Mouse (Mus musculus) neural tube, embryonic 13.5 days (tissue): Measurements from ENCODE around the gene Rnf130. TPM values are rescaled to one million over a fixed set of nuclear protein-coding genes. Genes with fewer than 3 reads are reported as not detected.

Source experiments
- ATAC-seq: fragments of 200-750 bp; cut with Nextera tagmentation; 2 replicates; pipeline ENCODE4 v1.8.0; 2017; ENCODE audit warnings: low read depth, mild to moderate bottlenecking, moderate TSS enrichment, moderate library complexity
- H3K27ac ChIP-seq: fragments of 300-500 bp; sonication (generic); replicated peaks from 2 replicates; pipeline ENCODE4 v1.5.1; 2015; ENCODE audit warnings: moderate library complexity, mild to moderate bottlenecking, inconsistent platforms
- H3K27me3 ChIP-seq: fragments of 300-500 bp; sonication (generic); 2 replicates; pipeline ENCODE4 v1.6.1; 2015; ENCODE audit warnings: mild to moderate bottlenecking, inconsistent platforms
- H3K36me3 ChIP-seq: fragments of 300-500 bp; sonication (generic); 2 replicates; pipeline ENCODE4 v1.6.1; 2015; ENCODE audit warnings: mild to moderate bottlenecking, inconsistent platforms
- H3K4me1 ChIP-seq: fragments of 300-500 bp; sonication (generic); replicated peaks from 2 replicates; pipeline ENCODE4 v1.6.1; 2015; ENCODE audit warnings: inconsistent platforms
- H3K4me2 ChIP-seq: fragments of 300-500 bp; sonication (generic); 2 replicates; pipeline ENCODE4 v1.6.1; 2015; ENCODE audit warnings: inconsistent platforms, mild to moderate bottlenecking, moderate library complexity
- H3K4me3 ChIP-seq: fragments of 300-500 bp; sonication (generic); 2 replicates; pipeline ENCODE4 v1.5.1; 2015; ENCODE audit warnings: mild to moderate bottlenecking, inconsistent platforms
- H3K9ac ChIP-seq: fragments of 300-500 bp; sonication (generic); 2 replicates; pipeline ENCODE4 v1.6.1; 2015; ENCODE audit warnings: moderate library complexity, mild to moderate bottlenecking, inconsistent platforms
- H3K9me3 ChIP-seq: fragments of 300-500 bp; sonication (generic); 2 replicates; pipeline ENCODE4 v1.6.1; 2016; ENCODE audit warnings: inconsistent platforms
- WGBS: fragments of 180-500 bp; shearing (Covaris S2); methylation state at CpG from one replicate; pipeline ENCODE4 v1.1.7; 2015; 5-methylcytosine and 5-hydroxymethylcytosine counted together
- polyA plus RNA-seq: library from polyadenylated mRNA; unstranded; fragments of >200 nt; fragmentation: Nextera tagmentation; extraction: Ambion mirVana; gene quantifications from 2 replicates; pipeline ENCODE4 v1.2.1, GENCODE M21; 2015

Rnf130 gene
- polyA plus RNA-seq, 1 experiment from 2014 or later: 59.2 TPM

GRCm38 (mm10) chr11:50058277-50058676 is 33.1 kb downstream of the Rnf130 start:
- Histone ChIP-seq H3K4me3 (no peak overlapping the region), H3K4me2 (no peak overlapping the region), H3K4me1 (0 out of 2 replicates have a peak, but pooled peaks cover 5% of the 10 kb centered on the region), H3K9me3 (no peaks in the 10 kb centered on the region), H3K27me3 (no peaks in the 10 kb centered on the region), H3K9ac (no peak overlapping the region), H3K36me3 (peaks cover 14% of the 10 kb centered on the region; the same call in 1 of the 2 replicates), H3K27ac (no peak overlapping the region)
- 99% methylated on average over 6 of the region's 6 CpGs for WGBS
- no peak for ATAC-seq

GRCm38 (mm10) chr11:50059045-50059444 is 33.9 kb downstream of the Rnf130 start:
- no peak for ATAC-seq
- 92% methylated on average over 6 of the region's 6 CpGs for WGBS
- no peak overlapping the region for H3K27ac ChIP-seq
- no peak overlapping the region for H3K4me3 ChIP-seq
- H3K9me3 ChIP-seq: no peaks in the 10 kb centered on the region
- 0 out of 2 replicates have a peak, but pooled peaks cover 5% of the 10 kb centered on the region for H3K4me1 ChIP-seq
- peaks cover 14% of the 10 kb centered on the region; the same call in 1 of the 2 replicates for H3K36me3 ChIP-seq
- H3K27me3 ChIP-seq: no peaks in the 10 kb centered on the region
- H3K4me2 ChIP-seq: no peak overlapping the region
- H3K9ac ChIP-seq: no peak overlapping the region

DNA sequence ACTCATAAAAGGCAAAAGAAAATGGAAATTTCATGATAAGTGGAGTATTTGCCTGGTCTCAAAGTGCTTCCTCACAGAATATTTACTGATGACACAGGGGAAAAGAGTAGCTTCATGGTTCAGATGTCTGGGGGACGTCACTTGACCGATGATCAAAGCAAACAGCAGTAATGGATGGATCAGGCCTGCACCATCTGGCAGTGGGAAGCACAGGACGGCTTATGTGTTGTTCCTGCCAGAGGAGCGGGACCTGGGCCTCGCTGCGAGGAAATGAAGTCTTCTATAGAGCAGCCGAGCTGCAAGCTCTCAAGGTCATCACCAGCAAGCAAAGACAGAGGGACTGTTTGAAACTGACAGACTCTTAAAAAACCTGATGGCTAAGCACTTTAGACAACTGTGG is 37.0 kb downstream of the Rnf130 start:
- Histone ChIP-seq H3K27me3 (no peaks in the 10 kb centered on the region), H3K27ac (no peak overlapping the region), H3K36me3 (0 out of 2 replicates have a peak, but pooled peaks cover 9% of the 10 kb centered on the region), H3K4me1 (0 out of 2 replicates have a peak, but pooled peaks cover 5% of the 10 kb centered on the region), H3K4me2 (no peak overlapping the region), H3K9me3 (no peaks in the 10 kb centered on the region), H3K4me3 (no peak overlapping the region), H3K9ac (no peak overlapping the region)
- 47% methylated on average over 7 of the region's 7 CpGs for whole genome bisulfite sequencing
- ATAC-seq: no peak

GRCm38 (mm10) chr11:50066088-50066487 is 40.9 kb downstream of the Rnf130 start:
- Histone ChIP-seq H3K4me1 (0 out of 2 replicates have a peak, but pooled peaks cover 5% of the 10 kb centered on the region), H3K4me2 (no peak overlapping the region), H3K27ac (no peak overlapping the region), H3K36me3 (0 out of 2 replicates have a peak, but pooled peaks cover 9% of the 10 kb centered on the region), H3K9ac (no peak overlapping the region), H3K27me3 (no peaks in the 10 kb centered on the region), H3K4me3 (no peak overlapping the region), H3K9me3 (no peaks in the 10 kb centered on the region)
- no peak for ATAC-seq
- WGBS: 73% methylated on average over 2 of the region's 2 CpGs

DNA sequence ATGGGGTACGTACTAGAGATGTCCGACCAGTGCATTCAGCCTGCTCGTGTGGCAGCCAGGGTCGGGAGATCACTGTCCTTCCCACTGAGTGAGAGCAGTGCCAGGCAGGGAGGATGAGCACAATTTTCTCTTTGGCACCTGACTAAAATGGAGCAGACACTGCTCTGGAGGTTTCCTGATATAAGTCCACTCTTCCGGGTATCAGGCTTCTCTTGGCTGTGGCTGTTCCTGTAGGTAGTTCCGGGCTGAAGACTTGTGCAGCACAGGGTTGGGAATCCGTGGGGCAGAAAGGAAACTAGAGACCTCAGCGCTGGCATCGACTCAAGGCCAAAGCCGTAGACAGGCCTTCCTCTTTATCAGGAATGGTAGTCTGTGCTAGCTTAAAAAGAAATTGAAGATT is 48.7 kb downstream of the Rnf130 start:
- ATAC-seq: no peak

DNA sequence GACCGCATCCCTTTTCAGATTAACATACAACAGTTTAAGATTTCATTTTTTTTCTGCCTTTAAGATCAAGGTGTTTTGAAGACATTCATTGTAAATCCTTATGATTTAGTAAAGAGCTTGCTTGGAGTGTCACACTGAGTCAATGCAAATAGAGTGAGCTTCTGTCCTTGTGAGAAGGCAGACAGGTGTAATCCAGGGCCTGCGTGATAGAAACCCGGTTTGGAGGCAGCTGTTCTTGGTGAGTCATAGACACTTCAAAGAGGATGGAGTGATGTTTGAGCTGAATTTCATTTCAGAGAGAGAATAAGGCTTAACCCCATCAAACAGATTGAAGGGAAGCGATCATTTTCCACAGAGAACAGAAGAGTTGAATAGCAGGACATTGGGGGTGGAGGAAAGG is 51.6 kb downstream of the Rnf130 start:
- WGBS: 89% methylated on average over 4 of the region's 4 CpGs
- ATAC-seq: no peak
- no peak overlapping the region for H3K27ac ChIP-seq

More for the DNA sequence above, 48.7 kb downstream of the Rnf130 start:
- Histone ChIP-seq H3K4me1 (no peaks in the 10 kb centered on the region; the same call in 1 of the 2 replicates), H3K4me3 (no peak overlapping the region), H3K27ac (no peak overlapping the region), H3K9ac (no peak overlapping the region), H3K27me3 (no peaks in the 10 kb centered on the region), H3K4me2 (no peak overlapping the region), H3K9me3 (no peaks in the 10 kb centered on the region), H3K36me3 (peaks cover 11% of the 10 kb centered on the region)
- 89% methylated on average over 10 of the region's 10 CpGs for WGBS

GRCm38 (mm10) chr11:50081365-50082190 is 56.4 kb downstream of the Rnf130 start:
- H3K4me2 ChIP-seq: no peak overlapping the region
- 93% methylated on average over 5 of the region's 5 CpGs for WGBS
- no peaks in the 10 kb centered on the region for H3K27me3 ChIP-seq
- peaks cover 18% of the 10 kb centered on the region for H3K36me3 ChIP-seq
- H3K27ac ChIP-seq: no peak overlapping the region
- no peaks in the 10 kb centered on the region for H3K9me3 ChIP-seq
- no peak for ATAC-seq
- no peak overlapping the region for H3K4me3 ChIP-seq
- no peak overlapping the region for H3K9ac ChIP-seq
- no peaks in the 10 kb centered on the region for H3K4me1 ChIP-seq

More for the DNA sequence above, 51.6 kb downstream of the Rnf130 start:
- Histone ChIP-seq H3K4me1 (no peaks in the 10 kb centered on the region; the same call in 1 of the 2 replicates), H3K9ac (no peak overlapping the region), H3K36me3 (peaks cover 5% of the 10 kb centered on the region), H3K27me3 (no peaks in the 10 kb centered on the region), H3K9me3 (no peaks in the 10 kb centered on the region), H3K4me3 (no peak overlapping the region), H3K4me2 (no peak overlapping the region)

GRCm38 (mm10) chr11:50086211-50086610 is 61.1 kb downstream of the Rnf130 start:
- Histone ChIP-seq H3K4me3 (no peak overlapping the region), H3K4me1 (peaks cover 11% of the 10 kb centered on the region), H3K27ac (no peak overlapping the region), H3K27me3 (no peaks in the 10 kb centered on the region), H3K9me3 (no peaks in the 10 kb centered on the region), H3K36me3 (peaks cover 59% of the 10 kb centered on the region), H3K9ac (no peak overlapping the region), H3K4me2 (no peak overlapping the region)
- no peak for ATAC-seq
- 98% methylated on average over 3 of the region's 3 CpGs for WGBS

DNA sequence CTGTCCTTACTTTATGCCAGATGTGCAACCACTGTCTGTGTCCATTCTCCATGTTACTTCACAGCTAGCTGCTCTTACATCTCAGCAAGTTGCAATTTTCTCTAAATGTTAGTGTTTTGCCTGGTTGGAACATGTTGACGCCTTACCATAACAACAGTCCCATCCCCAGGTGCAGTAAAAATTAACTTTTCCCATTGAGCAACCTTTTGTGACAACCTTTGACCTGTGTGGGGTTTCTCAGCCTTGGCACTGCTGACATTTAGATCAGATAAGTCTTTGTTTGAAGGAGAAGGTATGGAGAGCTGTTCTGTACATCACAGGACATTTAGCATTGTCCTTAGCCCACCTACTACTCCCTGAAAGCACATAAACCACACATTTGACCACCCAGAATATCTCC is 64.7 kb downstream of the Rnf130 start:
- H3K27ac ChIP-seq: no peak overlapping the region
- peaks cover 77% of the 10 kb centered on the region for H3K36me3 ChIP-seq
- 86% methylated on average over 1 of the region's 1 CpGs for WGBS
- no peaks in the 10 kb centered on the region for H3K9me3 ChIP-seq
- H3K9ac ChIP-seq: no peak overlapping the region
- H3K27me3 ChIP-seq: no peaks in the 10 kb centered on the region
- H3K4me2 ChIP-seq: no peak overlapping the region
- no peak for ATAC-seq
- H3K4me1 ChIP-seq: peaks cover 16% of the 10 kb centered on the region
- H3K4me3 ChIP-seq: no peak overlapping the region

DNA sequence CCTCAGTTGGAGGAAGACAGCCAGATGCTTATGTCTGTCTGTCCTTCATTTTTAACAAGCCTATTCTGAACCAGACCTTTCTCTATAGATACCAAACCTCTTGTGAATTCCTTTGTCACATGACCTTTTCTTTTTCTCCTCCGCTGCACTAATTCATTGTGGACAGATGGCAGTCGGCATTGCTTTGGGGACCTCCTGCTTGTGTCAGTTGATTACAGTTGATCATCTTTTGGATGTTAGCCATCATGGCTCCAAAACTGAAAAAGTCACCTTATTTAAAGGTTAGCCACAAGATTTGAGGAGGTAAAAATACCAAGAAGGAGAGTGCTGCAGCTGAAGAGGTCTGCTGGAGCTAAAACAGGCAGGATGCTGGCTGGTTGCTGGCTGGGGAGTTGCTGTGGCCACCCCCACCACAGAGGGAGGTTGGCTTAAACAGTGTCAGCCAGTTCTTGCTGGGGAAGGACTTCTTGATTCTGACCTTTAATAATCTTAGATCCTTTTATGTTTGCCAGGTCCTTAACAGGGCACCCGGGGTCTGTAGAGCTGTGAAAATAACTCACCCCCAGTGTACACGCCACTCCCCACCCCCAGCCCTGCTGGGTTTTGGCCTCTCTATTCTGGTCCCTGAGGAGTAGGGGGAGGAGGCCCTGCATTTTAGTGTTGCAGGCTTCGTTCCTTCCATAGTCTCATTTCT is 66.0 kb downstream of the Rnf130 start:
- peaks cover 16% of the 10 kb centered on the region for H3K4me1 ChIP-seq
- no peak overlapping the region for H3K4me2 ChIP-seq
- H3K36me3 ChIP-seq: peaks cover 84% of the 10 kb centered on the region
- no peak overlapping the region for H3K4me3 ChIP-seq
- H3K27me3 ChIP-seq: no peaks in the 10 kb centered on the region
- H3K27ac ChIP-seq: peak overlapping the region; percentile 46
- WGBS: 46% methylated on average over 5 of the region's 5 CpGs
- ATAC-seq: no peak
- no peak overlapping the region for H3K9ac ChIP-seq
- no peaks in the 10 kb centered on the region for H3K9me3 ChIP-seq

GRCm38 (mm10) chr11:50091681-50092080 is 66.5 kb downstream of the Rnf130 start:
- ATAC-seq: no peak
- Histone ChIP-seq H3K27me3 (no peaks in the 10 kb centered on the region), H3K9me3 (no peaks in the 10 kb centered on the region), H3K4me3 (no peak overlapping the region), H3K4me2 (no peak overlapping the region), H3K27ac (no peak overlapping the region), H3K9ac (no peak overlapping the region), H3K36me3 (peaks cover 84% of the 10 kb centered on the region), H3K4me1 (peaks cover 16% of the 10 kb centered on the region)

DNA sequence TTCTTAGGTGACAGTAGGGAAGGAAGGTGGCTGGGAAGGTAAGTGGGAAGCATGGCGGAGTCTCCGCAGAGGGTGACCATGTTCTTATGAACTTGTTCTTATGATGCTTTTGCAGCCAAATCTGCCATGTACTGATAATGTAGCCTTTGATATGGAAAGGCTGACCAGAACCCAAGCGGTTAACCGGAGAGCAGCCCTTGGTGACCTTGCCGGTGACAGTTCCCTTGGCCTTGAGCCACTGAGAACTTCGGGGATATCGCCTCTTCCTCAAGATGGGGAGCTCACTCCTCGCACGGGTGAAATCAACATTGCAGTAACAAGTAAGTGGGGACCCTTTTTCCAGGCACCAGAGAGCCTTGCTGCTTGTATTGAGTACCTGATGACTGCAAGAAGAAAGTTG is 70.5 kb downstream of the Rnf130 start:
- no peak for ATAC-seq
- H3K4me3 ChIP-seq: no peak overlapping the region
- no peaks in the 10 kb centered on the region for H3K9me3 ChIP-seq
- no peaks in the 10 kb centered on the region for H3K27me3 ChIP-seq
- H3K9ac ChIP-seq: no peak overlapping the region
- WGBS: 92% methylated on average over 9 of the region's 9 CpGs
- peaks cover 79% of the 10 kb centered on the region for H3K36me3 ChIP-seq
- H3K4me1 ChIP-seq: peaks cover 10% of the 10 kb centered on the region
- no peak overlapping the region for H3K27ac ChIP-seq
- H3K4me2 ChIP-seq: no peak overlapping the region
